Mouse (Mus musculus) CH12.LX (cell line): ENCODE measurements around the gene Mettl23. TPM values are rescaled to one million over a fixed set of nuclear protein-coding genes. Genes with fewer than 3 reads are reported as not detected.

Experiments used
- DNase-seq: peaks from one replicate; pipeline ENCODE4 v3.0.0-alpha.2; 2013; ENCODE audit errors: extremely low read depth
- H3K27ac ChIP-seq: 2 replicates; pipeline ENCODE4 v1.5.1; 2012; ENCODE audit warnings: low read depth, mild to moderate bottlenecking, control low read depth, moderate library complexity; ENCODE audit not compliant: insufficient read depth
- H3K27me3 ChIP-seq: replicated peaks from 2 replicates; pipeline ENCODE3; 2012; ENCODE audit warnings: inconsistent platforms
- H3K36me3 ChIP-seq, 2 experiments: replicated peaks in 1 of 2; 2 replicates each; pipeline versions ENCODE3 to v1.6.1; 2012; ENCODE audit warnings: inconsistent platforms in 1 of 2, low read length in 1 of 2, mild to moderate bottlenecking in 1 of 2, mixed read lengths in 1 of 2, moderate library complexity in 1 of 2; ENCODE audit not compliant: control insufficient read depth in 1 of 2, insufficient read depth in 1 of 2
- H3K4me1 ChIP-seq, 2 experiments: 2 replicates each; pipeline ENCODE4 v1.6.1; 2012; ENCODE audit warnings: inconsistent platforms in 1 of 2, moderate library complexity in 1 of 2; ENCODE audit not compliant: insufficient read depth in 2 of 2, control insufficient read depth in 1 of 2
- H3K4me2 ChIP-seq: 2 replicates; pipeline ENCODE4 v1.6.1; 2012; ENCODE audit warnings: low read depth, mild to moderate bottlenecking, control low read depth; ENCODE audit not compliant: poor library complexity, insufficient read depth, severe bottlenecking
- H3K4me3 ChIP-seq, 3 experiments: fragments of 150-350 bp in 1 of 3; sonication (generic) in 1 of 3; replicated peaks in 1 of 3; 2 replicates each; pipeline versions ENCODE3 to v1.5.1; 2011 to 2012; ENCODE audit warnings: low read depth in 2 of 3, low read length in 2 of 3, mild to moderate bottlenecking in 2 of 3, moderate library complexity in 2 of 3, control low read depth in 1 of 3, improper control_type of control experiment in 1 of 3, inconsistent platforms in 1 of 3, mixed read lengths in 1 of 3; ENCODE audit not compliant: poor library complexity in 1 of 3
- H3K79me2 ChIP-seq: replicated peaks from 2 replicates; pipeline ENCODE4 v1.6.1; 2012; ENCODE audit warnings: mild to moderate bottlenecking, moderate library complexity; ENCODE audit not compliant: control insufficient read depth, poor library complexity, insufficient read depth, severe bottlenecking; ENCODE audit errors: extremely low read depth
- H3K9ac ChIP-seq: 2 replicates; pipeline ENCODE4 v1.6.1; 2012; ENCODE audit warnings: low read depth, mild to moderate bottlenecking, control low read depth, moderate library complexity; ENCODE audit not compliant: insufficient read depth
- H3K9me3 ChIP-seq: replicated peaks from 2 replicates; pipeline ENCODE3; 2012; ENCODE audit warnings: low read length, inconsistent platforms, mixed read lengths
- BHLHE40 ChIP-seq: IDR thresholded peaks from 2 replicates; pipeline ENCODE4 v1.6.1; 2011; ENCODE audit warnings: mild to moderate bottlenecking, low read depth, low read length, improper control_type of control experiment
- ELF1 ChIP-seq: IDR thresholded peaks from 2 replicates; pipeline ENCODE4 v1.6.1; 2014; ENCODE audit warnings: low read depth, mild to moderate bottlenecking, inconsistent platforms, low read length, improper control_type of control experiment
- EP300 ChIP-seq: IDR thresholded peaks from 2 replicates; pipeline ENCODE4 v1.6.1; 2011; ENCODE audit warnings: low read length, improper control_type of control experiment
- ETS1 ChIP-seq: conservative IDR thresholded peaks from 2 replicates; pipeline ENCODE4 v1.6.1; 2012; ENCODE audit warnings: low read depth, mild to moderate bottlenecking, inconsistent platforms, low read length, improper control_type of control experiment, moderate library complexity
- JUN ChIP-seq: IDR thresholded peaks from 2 replicates; pipeline ENCODE4 v1.6.1; 2011; ENCODE audit warnings: low read depth, mild to moderate bottlenecking, low read length, improper control_type of control experiment, moderate library complexity; ENCODE audit not compliant: insufficient read depth
- JUND ChIP-seq: conservative IDR thresholded peaks from 2 replicates; pipeline ENCODE4 v1.6.1; 2011; ENCODE audit warnings: low read depth, low read length, improper control_type of control experiment
- KAT2A ChIP-seq: IDR thresholded peaks from 2 replicates; pipeline ENCODE4 v1.6.1; 2012; ENCODE audit warnings: low read length, improper control_type of control experiment, inconsistent platforms; ENCODE audit not compliant: insufficient replicate concordance
- MAFK ChIP-seq: IDR thresholded peaks from 2 replicates; pipeline ENCODE4 v1.6.1; 2011; ENCODE audit warnings: low read length, improper control_type of control experiment; ENCODE audit not compliant: insufficient replicate concordance
- MAX ChIP-seq: IDR thresholded peaks from 2 replicates; pipeline ENCODE4 v1.6.1; 2011; ENCODE audit warnings: low read length, improper control_type of control experiment
- MEF2A ChIP-seq: IDR thresholded peaks from 2 replicates; pipeline ENCODE4 v1.6.1; 2014; ENCODE audit warnings: low read depth, mild to moderate bottlenecking, inconsistent platforms, low read length, improper control_type of control experiment, borderline replicate concordance
- MXI1 ChIP-seq: IDR thresholded peaks from 2 replicates; pipeline ENCODE4 v1.6.1; 2011; ENCODE audit warnings: mild to moderate bottlenecking, low read depth, low read length, improper control_type of control experiment
- NRF1 ChIP-seq: IDR thresholded peaks from 2 replicates; pipeline ENCODE4 v1.6.1; 2014; ENCODE audit warnings: low read depth, mild to moderate bottlenecking, inconsistent platforms, low read length, improper control_type of control experiment, moderate library complexity
- POLR2A ChIP-seq: IDR thresholded peaks from 2 replicates; pipeline ENCODE4 v1.6.1; 2011; ENCODE audit warnings: low read depth, mild to moderate bottlenecking, improper control_type of control experiment, low read length
- POLR2AphosphoS2 ChIP-seq: IDR thresholded peaks from 2 replicates; pipeline ENCODE4 v1.6.1; 2011; ENCODE audit warnings: low read depth, low read length, improper control_type of control experiment
- RCOR1 ChIP-seq: conservative IDR thresholded peaks from 2 replicates; pipeline ENCODE4 v1.6.1; 2012; ENCODE audit warnings: low read depth, mild to moderate bottlenecking, inconsistent platforms, low read length, improper control_type of control experiment
- SIN3A ChIP-seq: IDR thresholded peaks from 2 replicates; pipeline ENCODE4 v1.6.1; 2012; ENCODE audit warnings: low read length, improper control_type of control experiment, inconsistent platforms
- SMC3 ChIP-seq: IDR thresholded peaks from 2 replicates; pipeline ENCODE4 v1.6.1; 2011; ENCODE audit warnings: low read depth, low read length, improper control_type of control experiment
- TBP ChIP-seq: conservative IDR thresholded peaks from 2 replicates; pipeline ENCODE4 v1.6.1; 2011; ENCODE audit warnings: low read depth, low read length, improper control_type of control experiment
- USF2 ChIP-seq: conservative IDR thresholded peaks from 2 replicates; pipeline ENCODE4 v1.6.1; 2011; ENCODE audit warnings: low read depth, low read length, improper control_type of control experiment
- ZC3H11A ChIP-seq: IDR thresholded peaks from 2 replicates; pipeline ENCODE4 v1.6.1; 2012; ENCODE audit warnings: low read depth, mild to moderate bottlenecking, inconsistent platforms, low read length, improper control_type of control experiment
- ZKSCAN1 ChIP-seq: IDR thresholded peaks from 2 replicates; pipeline ENCODE4 v1.6.1; 2012; ENCODE audit warnings: low read depth, inconsistent platforms, low read length, improper control_type of control experiment, borderline replicate concordance
- ZMIZ1 ChIP-seq: IDR thresholded peaks from 2 replicates; pipeline ENCODE4 v1.6.1; 2012; ENCODE audit warnings: low read depth, mild to moderate bottlenecking, inconsistent platforms, low read length, improper control_type of control experiment
- ZNF384 ChIP-seq: IDR thresholded peaks from 2 replicates; pipeline ENCODE4 v1.6.1; 2012; ENCODE audit warnings: low read depth, low read length, improper control_type of control experiment, inconsistent platforms
- dilution Hi-C: fragments of 300-500 bp; cut with MboI; formaldehyde crosslinking; loops from 2 replicates; pipeline ENCODE4 v1.14.3; 2020; ENCODE audit warnings: low sequenced_read_pairs; ENCODE audit not compliant: extremely low pct_unique_long_range_greater_than_20kb, extremely low pct_ligation_motif_present
- in situ Hi-C: fragments of 300-500 bp; cut with MboI; formaldehyde crosslinking; loops from 3 replicates; pipeline ENCODE4 v1.14.3; 2019; ENCODE audit warnings: low sequenced_read_pairs, low pct_ligation_motif_present, low pct_unique_long_range_greater_than_20kb, mixed read lengths
- polyA plus RNA-seq: library from polyadenylated mRNA; unstranded; fragments of >175 nt; gene quantifications from 2 replicates; pipeline ENCODE4 v1.2.1, GENCODE M21; 2012; ENCODE audit warnings: low read depth; ENCODE audit not compliant: insufficient read length
- total RNA-seq, 2 experiments: library from RNA; depleted of rRNA; stranded (reverse); fragments of 300-350 nt in 1 of 2; fragments of >200 nt in 1 of 2; gene quantifications; 2 replicates each; pipeline ENCODE4 v1.2.3; 2012 to 2014

Mettl23 gene
- total and polyA plus RNA-seq, 3 experiments, result 44.5 to 64.9 (median 63.7) TPM

DNA sequence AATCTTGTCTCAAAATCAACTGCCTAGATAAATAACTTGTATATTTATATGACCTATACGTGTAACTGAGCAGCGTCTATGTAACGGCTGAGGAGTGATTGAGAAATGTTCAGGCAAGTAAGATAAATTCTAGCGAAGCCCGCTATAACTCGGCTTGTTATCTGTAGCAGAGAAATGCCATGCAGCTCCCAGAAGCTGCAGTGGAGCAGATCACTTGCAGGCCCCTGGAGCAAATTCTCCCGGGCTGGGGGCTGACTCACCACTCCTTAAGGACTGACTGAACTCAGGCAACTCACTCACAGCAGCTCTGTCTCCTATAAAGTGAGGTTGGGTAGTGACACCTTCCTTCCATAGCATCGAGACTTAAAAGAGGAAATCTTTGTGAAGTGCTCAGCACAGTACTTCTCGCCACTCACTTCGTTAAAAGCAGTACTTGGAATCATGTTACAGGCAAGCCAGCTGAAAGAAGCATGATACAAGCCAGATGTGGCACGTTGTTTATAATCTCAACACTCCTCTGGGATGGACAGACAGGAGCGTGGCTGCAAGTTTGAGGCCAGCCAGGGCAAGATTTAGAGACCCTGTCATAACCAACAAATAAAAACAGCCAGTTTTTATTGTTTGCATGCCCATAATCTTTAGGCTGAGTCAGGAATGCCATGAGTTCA lies 14.2 kb downstream of the Mettl23 start:
- H3K4me1 ChIP-seq, result peaks cover 0 to 17% of the 10 kb centered on the region in 2 experiments; a peak in 2 of 4 replicates
- H3K4me3 ChIP-seq, result no peak overlapping the region
- TF ChIP-seq MAX (no peak), JUN (no peak), MAFK (no peak), SIN3A (no peak), POLR2AphosphoS2 (no peak), ZKSCAN1 (no peak), POLR2A (no peak), ZMIZ1 (no peak), ZC3H11A (no peak), JUND (no peak), ZNF384 (no peak), MEF2A (no peak), RCOR1 (no peak)
- TF ChIP-seq, all 38 proteins: peak for 0
- DNase-seq, result no peak
- Histone ChIP-seq H3K27ac (no peak overlapping the region), H3K9ac (no peak overlapping the region), H3K79me2 (peaks cover 11% of the 10 kb centered on the region), H3K4me2 (no peak overlapping the region), H3K27me3 (no peaks in the 10 kb centered on the region), H3K36me3 (peaks cover 21 to 50% of the 10 kb centered on the region in 2 experiments), H3K9me3 (no peaks in the 10 kb centered on the region)
- in situ Hi-C loops, result no loop called here
- dilution Hi-C loops, result no loop called here

DNA sequence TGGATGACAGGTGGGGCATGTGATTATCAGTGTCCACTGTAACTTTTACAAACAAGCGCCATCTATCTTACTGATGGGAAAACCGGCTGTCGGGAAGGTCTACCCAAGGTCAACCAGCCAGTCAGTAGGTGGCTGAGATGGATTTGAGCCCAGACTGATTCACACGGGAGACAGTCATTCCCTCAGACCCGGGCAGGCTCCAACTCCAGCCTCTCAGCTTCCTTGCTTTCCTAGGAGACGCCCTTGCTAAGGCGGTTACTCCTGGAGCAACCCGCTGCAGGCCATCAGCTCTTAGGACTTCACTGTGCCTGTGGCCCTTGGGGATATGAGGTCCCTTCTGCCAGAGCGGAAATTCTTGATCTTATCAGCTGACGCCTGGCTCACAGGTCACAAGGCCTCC lies 21.4 kb downstream of the Mettl23 start:
- H3K4me1 ChIP-seq, result peaks cover 13 to 53% of the 10 kb centered on the region in 2 experiments
- no peak overlapping the region for H3K9ac ChIP-seq
- H3K9me3 ChIP-seq, result no peaks in the 10 kb centered on the region
- in situ Hi-C loops, result no loop called here
- H3K4me2 ChIP-seq, result no peak overlapping the region
- no peaks in the 10 kb centered on the region for H3K79me2 ChIP-seq
- no peak overlapping the region for H3K27ac ChIP-seq
- no peak for TF ChIP-seq USF2
- no peak for TF ChIP-seq TBP
- TF ChIP-seq JUND, result no peak
- no peak for TF ChIP-seq BHLHE40
- no peak for TF ChIP-seq MAFK
- no peak for TF ChIP-seq MEF2A
- TF ChIP-seq KAT2A, result no peak
- no peak for TF ChIP-seq EP300
- TF ChIP-seq MXI1, result no peak
- TF ChIP-seq MAX, result no peak
- TF ChIP-seq ETS1, result no peak
- no peak for TF ChIP-seq NRF1
- no peak for TF ChIP-seq ELF1
- no peak for TF ChIP-seq SMC3
- TF ChIP-seq, all 38 proteins: peak for 0
- H3K36me3 ChIP-seq, result peaks cover 43 to 67% of the 10 kb centered on the region in 2 experiments
- DNase-seq, result no peak
- dilution Hi-C loops, result no loop called here
- no peak overlapping the region for H3K4me3 ChIP-seq
- H3K27me3 ChIP-seq, result no peaks in the 10 kb centered on the region
